Mouse (Mus musculus) small intestine, adult 2 months (tissue): ENCODE results near the gene Fgf4. TPM values are rescaled to one million over a fixed set of nuclear protein-coding genes. Genes with fewer than 3 reads are reported as not detected.
A peak's percentile ranks its signal among the peaks of the same experiment; 100 is the strongest.
"Not testable (repeated sequence)": the region's sequence is repeated elsewhere in the genome, so short reads cannot be mapped to it uniquely, and the experiment has no call there.

Experiments used
- H3K27ac ChIP-seq: fragments of 200-500 bp; 2 replicates; pipeline ENCODE4 v1.5.1; 2012; ENCODE audit warnings: low read depth, low read length, control low read depth, inconsistent platforms; ENCODE audit not compliant: insufficient read depth
- H3K27me3 ChIP-seq: fragments of 200-500 bp; 2 replicates; pipeline ENCODE4 v1.6.1; 2012; ENCODE audit warnings: mild to moderate bottlenecking, moderate library complexity, low read length, inconsistent platforms; ENCODE audit not compliant: control insufficient read depth, insufficient read depth
- H3K36me3 ChIP-seq: fragments of 200-500 bp; 2 replicates; pipeline ENCODE4 v1.6.1; 2012; ENCODE audit warnings: mild to moderate bottlenecking, low read length, control low read depth, inconsistent platforms; ENCODE audit not compliant: control insufficient read depth, insufficient read depth
- H3K4me1 ChIP-seq: fragments of 200-500 bp; 2 replicates; pipeline ENCODE4 v1.6.1; 2012; ENCODE audit warnings: low read length, inconsistent platforms, mixed read lengths; ENCODE audit not compliant: control insufficient read depth, insufficient read depth, insufficient read length
- H3K4me3 ChIP-seq: fragments of 200-500 bp; 2 replicates; pipeline ENCODE4 v1.5.1; 2012; ENCODE audit warnings: low read depth, mild to moderate bottlenecking, control low read depth, inconsistent platforms, low read length, moderate library complexity
- CTCF ChIP-seq: fragments of 200-500 bp; IDR thresholded peaks from 2 replicates; pipeline ENCODE4 v1.5.1; 2012; ENCODE audit warnings: low read depth, mild to moderate bottlenecking, control low read depth, inconsistent platforms, low read length, moderate library complexity, mixed read lengths; ENCODE audit not compliant: insufficient replicate concordance, insufficient read length; ENCODE audit errors: extremely low read depth
- POLR2A ChIP-seq: fragments of 200-500 bp; IDR thresholded peaks from 2 replicates; pipeline ENCODE4 v1.6.1; 2012; ENCODE audit warnings: low read depth, mild to moderate bottlenecking, control low read depth, inconsistent platforms, low read length, moderate library complexity
- WGBS: fragments of 180-500 bp; shearing (Covaris S2); methylation state at CpG from one replicate; pipeline ENCODE4 v1.1.7; 2018; 5-methylcytosine and 5-hydroxymethylcytosine counted together
- polyA plus RNA-seq: library from polyadenylated mRNA; depleted of rRNA; stranded (reverse); fragments of >200 nt; gene quantifications from 2 replicates; pipeline ENCODE4 v1.2.3, GENCODE M21; 2012

The Fgf4 gene
- polyA plus RNA-seq, 1 experiment, result not detected

- Histone ChIP-seq H3K27ac (no peak overlapping the region), H3K36me3 (no peaks in the 10 kb centered on the region), H3K27me3 (peaks cover 3% of the 10 kb centered on the region), H3K4me1 (no peaks in the 10 kb centered on the region), H3K4me3 (no peak overlapping the region)
- TF ChIP-seq CTCF, result no peak
- TF ChIP-seq POLR2A, result no peak
- WGBS, result 20% methylated on average over 18 of the region's 18 CpGs
Measured at GRCm38 (mm10) chr7:144888564-144889299, 41.6 kb downstream of the Fgf4 start.

GRCm38 (mm10) chr7:144890661-144891060, 43.5 kb downstream of the Fgf4 start:
- 94% methylated on average over 1 of the region's 1 CpGs for WGBS
- not testable (repeated sequence) for H3K4me3 ChIP-seq, H3K27ac ChIP-seq

GRCm38 (mm10) chr7:144891863-144892262, 44.7 kb downstream of the Fgf4 start:
- Histone ChIP-seq H3K36me3 (no peaks in the 10 kb centered on the region), H3K4me3 (no peak overlapping the region), H3K27me3 (peaks cover 27% of the 10 kb centered on the region), H3K4me1 (peaks cover 10% of the 10 kb centered on the region), H3K27ac (no peak overlapping the region)
- WGBS, result 66% methylated on average over 2 of the region's 2 CpGs
- TF ChIP-seq POLR2A, result no peak
- no peak for TF ChIP-seq CTCF

More at GRCm38 (mm10) chr7:144890661-144891060, 43.5 kb downstream of the Fgf4 start:
- not testable (repeated sequence) for H3K4me1 ChIP-seq, H3K36me3 ChIP-seq
- peaks cover 16% of the 10 kb centered on the region for H3K27me3 ChIP-seq

GRCm38 (mm10) chr7:144892322-144892721, 45.2 kb downstream of the Fgf4 start:
- 61% methylated on average over 6 of the region's 6 CpGs for WGBS

GRCm38 (mm10) chr7:144894191-144894590, 47.0 kb downstream of the Fgf4 start:
- WGBS, result 11% methylated on average over 5 of the region's 5 CpGs
- TF ChIP-seq POLR2A (no peak), CTCF (peak; percentile 42; the same call in 1 of the 2 replicates)
- Histone ChIP-seq H3K4me3 (no peak overlapping the region), H3K36me3 (no peaks in the 10 kb centered on the region), H3K27me3 (peaks cover 35% of the 10 kb centered on the region), H3K4me1 (peaks cover 15% of the 10 kb centered on the region), H3K27ac (no peak overlapping the region)

More at GRCm38 (mm10) chr7:144892322-144892721, 45.2 kb downstream of the Fgf4 start:
- Histone ChIP-seq H3K4me1 (peaks cover 13% of the 10 kb centered on the region), H3K4me3 (no peak overlapping the region), H3K27me3 (peaks cover 32% of the 10 kb centered on the region), H3K27ac (no peak overlapping the region), H3K36me3 (no peaks in the 10 kb centered on the region)
- no peak for TF ChIP-seq POLR2A
- TF ChIP-seq CTCF, result no peak

GRCm38 (mm10) chr7:144894706-144895105, 47.5 kb downstream of the Fgf4 start:
- Histone ChIP-seq H3K4me1 (peaks cover 15% of the 10 kb centered on the region), H3K4me3 (no peak overlapping the region), H3K27me3 (peaks cover 35% of the 10 kb centered on the region), H3K36me3 (no peaks in the 10 kb centered on the region), H3K27ac (no peak overlapping the region)
- no peak for TF ChIP-seq CTCF
- no peak for TF ChIP-seq POLR2A
- WGBS, result 14% methylated on average over 4 of the region's 4 CpGs

GRCm38 (mm10) chr7:144895305-144896111, 48.3 kb downstream of the Fgf4 start:
- H3K36me3 ChIP-seq, result no peaks in the 10 kb centered on the region
- 1% methylated on average over 37 of the region's 37 CpGs for WGBS
- TF ChIP-seq POLR2A, result no peak
- TF ChIP-seq CTCF, result peak; percentile 55; the same call in 1 of the 2 replicates

More at GRCm38 (mm10) chr7:144895305-144896111, 48.3 kb downstream of the Fgf4 start:
- peaks cover 35% of the 10 kb centered on the region for H3K27me3 ChIP-seq
- H3K4me1 ChIP-seq, result peaks cover 15% of the 10 kb centered on the region
- H3K4me3 ChIP-seq, result peak overlapping the region; percentile 49
- no peak overlapping the region for H3K27ac ChIP-seq
